Mouse (Mus musculus) cerebellum, adult 8-10 months (tissue): ENCODE measurements around the gene Timm10b.

Experiments used
- DNase-seq: peaks from one replicate; pipeline ENCODE4 v3.0.0; 2022

The Timm10b gene

DNA sequence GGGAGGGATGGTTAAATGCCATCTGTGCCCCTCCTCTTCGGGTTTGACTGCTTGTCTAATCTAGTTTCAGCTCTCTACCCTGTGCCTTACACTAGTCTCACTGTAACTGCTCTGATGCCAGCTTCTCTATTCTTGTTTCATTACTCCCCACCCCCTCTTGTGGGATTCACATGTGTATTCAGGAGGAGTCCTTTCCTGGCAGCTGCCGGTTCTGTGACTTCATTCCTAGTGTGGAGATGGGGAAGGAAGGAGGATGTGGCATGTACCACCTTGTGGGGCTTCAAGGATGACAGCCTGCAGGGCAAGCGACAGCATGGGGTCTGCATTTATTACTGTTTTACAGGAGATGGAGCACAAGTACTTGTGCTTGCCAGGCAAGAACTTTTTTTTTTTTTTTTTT is 2.1 kb downstream of the Timm10b start:
- DNase-seq, result peak; percentile 20

DNA sequence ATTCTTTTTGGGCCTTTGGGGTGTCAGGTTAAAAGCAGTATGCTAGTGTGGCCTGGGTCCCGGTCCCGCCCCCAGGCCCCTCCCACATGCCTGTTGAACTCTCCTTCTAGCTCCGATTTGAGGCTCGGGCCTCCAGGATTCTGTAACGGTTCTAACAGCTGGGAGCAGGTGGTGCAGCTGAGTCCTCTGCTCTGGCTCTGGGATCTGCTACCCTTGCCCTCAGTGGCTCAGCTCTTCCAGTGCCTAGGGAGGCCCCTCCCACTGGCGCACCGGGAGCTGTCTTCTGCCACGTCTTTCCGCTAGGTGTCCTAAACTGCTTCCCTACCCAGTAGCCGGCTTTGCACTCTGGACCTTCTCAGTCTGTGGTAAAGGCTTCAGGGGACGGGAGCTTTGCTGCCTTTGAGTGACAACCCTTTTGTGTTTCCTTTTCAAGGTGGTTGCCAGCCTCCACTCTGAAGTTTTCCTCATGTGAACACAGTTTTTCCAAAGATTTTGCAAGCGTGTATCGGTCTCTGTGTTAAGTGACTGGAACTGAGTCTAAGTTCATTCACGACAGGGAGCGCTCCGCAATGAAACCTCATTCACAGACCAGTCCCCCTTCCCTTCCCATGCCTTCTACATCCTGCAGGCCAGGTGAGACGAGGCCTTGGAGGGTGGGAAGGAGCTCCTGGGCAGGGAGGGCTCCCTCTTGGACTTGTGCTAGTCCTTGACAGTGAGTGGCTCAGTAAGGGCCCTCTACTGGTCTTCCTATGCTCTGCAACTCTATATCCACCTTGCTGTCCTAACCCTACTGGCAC is 11.0 kb downstream of the Timm10b start, which contains the start of gene Dnhd1:
TSS of gene Dnhd1 (plus strand) at position 189 of the 797 bp plus-strand sequence.
- DNase-seq, result peak; percentile 68

DNA sequence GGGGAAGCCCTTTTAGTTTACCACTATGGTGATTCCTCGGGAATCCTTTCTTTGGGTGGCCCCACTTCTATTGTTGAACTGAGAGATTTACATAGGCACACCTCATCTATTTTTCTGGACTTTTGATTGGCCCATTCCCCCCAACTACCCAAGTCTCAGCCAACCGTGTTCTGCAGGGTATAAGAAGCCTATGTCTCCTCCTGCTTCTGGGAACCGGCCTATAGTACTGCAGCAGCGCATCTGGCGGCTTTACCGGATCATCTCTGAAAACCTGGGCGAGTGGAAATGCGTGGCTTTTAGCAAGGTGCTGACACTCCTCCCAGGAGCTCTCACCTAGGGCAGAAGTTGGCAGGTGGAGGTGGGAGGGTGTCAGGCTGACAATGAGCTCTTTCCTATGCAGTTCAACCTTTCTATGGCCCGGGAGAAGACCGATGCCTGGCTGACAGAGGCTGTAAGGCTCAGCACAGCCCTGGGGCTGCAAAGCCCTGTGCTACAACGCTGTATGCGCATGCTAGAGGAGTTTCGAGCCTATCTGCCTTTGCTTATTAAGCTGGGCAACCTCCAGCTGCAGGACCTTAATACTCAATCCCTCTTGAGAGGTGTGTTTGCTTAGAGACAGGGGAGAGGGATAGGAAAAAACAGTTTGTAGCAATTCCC is 45.8 kb downstream of the Timm10b start:
- DNase-seq, result no peak

DNA sequence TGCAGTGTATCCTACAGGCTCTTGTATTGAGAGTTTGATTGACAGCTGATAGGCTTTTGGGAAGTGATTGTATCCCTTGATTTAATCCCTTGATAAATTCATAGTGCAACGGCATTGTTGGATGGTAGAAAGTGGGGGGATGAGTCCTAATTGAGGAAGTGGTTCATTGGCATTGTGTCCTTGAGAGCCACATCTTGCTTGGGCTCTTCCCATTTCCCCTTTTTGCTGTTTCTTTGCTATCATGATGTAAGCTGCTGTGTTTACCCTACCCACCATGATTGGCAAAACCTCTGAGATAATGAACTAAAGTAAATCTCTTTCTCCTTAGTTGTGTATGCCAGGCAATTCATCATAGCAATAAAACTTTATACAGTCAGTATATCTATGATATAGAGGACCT is 51.0 kb downstream of the Timm10b start:
- DNase-seq, result no peak
